Mouse (Mus musculus): Measurements from ENCODE around the gene Gm20518.

- peak; percentile 86 for TF ChIP-seq CTCF (IDR thresholded peaks at IDR 0.05; ENCODE audit: low read depth)
- TF ChIP-seq EP300 (optimal IDR thresholded peaks at IDR 0.05): no peak
Observed at GRCm38 (mm10) chr16:17848928-17849327, 42.5 kb downstream of the Gm20518 start.
